Mouse (Mus musculus) cerebellum, adult 2 months (tissue): ENCODE data around the gene Msx1. TPM values are rescaled to one million over a fixed set of nuclear protein-coding genes. Genes with fewer than 3 reads are reported as not detected.

Experiments
- DNase-seq, 2 experiments: peaks; one replicate each; pipeline ENCODE4 v3.0.0; 2021
- H3K27ac ChIP-seq: fragments of 200-500 bp; 2 replicates; pipeline ENCODE4 v1.5.1; 2012; ENCODE audit warnings: low read length, control low read depth, inconsistent platforms; ENCODE audit not compliant: insufficient read depth
- H3K27me3 ChIP-seq: fragments of 200-500 bp; 2 replicates; pipeline ENCODE4 v1.6.1; 2012; ENCODE audit warnings: inconsistent platforms, mild to moderate bottlenecking, low read length, moderate library complexity; ENCODE audit not compliant: control insufficient read depth, insufficient read depth
- H3K4me1 ChIP-seq: fragments of 200-500 bp; 2 replicates; pipeline ENCODE4 v1.6.1; 2011; ENCODE audit warnings: low read length; ENCODE audit not compliant: control insufficient read depth, insufficient read depth
- H3K4me3 ChIP-seq: fragments of 200-500 bp; replicated peaks from 2 replicates; pipeline ENCODE3; 2011; ENCODE audit warnings: mild to moderate bottlenecking, low read depth, low read length, control low read depth; ENCODE audit not compliant: insufficient read depth
- CTCF ChIP-seq: fragments of 200-500 bp; IDR thresholded peaks from 2 replicates; pipeline ENCODE4 v1.5.1; 2011; ENCODE audit warnings: low read depth, mild to moderate bottlenecking, control low read depth, low read length, moderate library complexity, borderline replicate concordance; ENCODE audit not compliant: insufficient read depth
- POLR2A ChIP-seq: fragments of 200-500 bp; IDR thresholded peaks from 2 replicates; pipeline ENCODE4 v1.6.1; 2011; ENCODE audit warnings: low read length, control low read depth, borderline replicate concordance; ENCODE audit not compliant: insufficient read depth
- WGBS: fragments of 180-500 bp; shearing (Covaris S2); methylation state at CpG from one replicate; pipeline ENCODE4 v1.1.7; 2018; 5-methylcytosine and 5-hydroxymethylcytosine counted together
- polyA plus RNA-seq: library from polyadenylated mRNA; depleted of rRNA; stranded (reverse); fragments of >200 nt; gene quantifications from 2 replicates; pipeline ENCODE4 v1.2.3, GENCODE M21; 2012; rRNA removed

Gene Msx1
- polyA plus RNA-seq, 1 experiment, result 3.4 TPM

DNA sequence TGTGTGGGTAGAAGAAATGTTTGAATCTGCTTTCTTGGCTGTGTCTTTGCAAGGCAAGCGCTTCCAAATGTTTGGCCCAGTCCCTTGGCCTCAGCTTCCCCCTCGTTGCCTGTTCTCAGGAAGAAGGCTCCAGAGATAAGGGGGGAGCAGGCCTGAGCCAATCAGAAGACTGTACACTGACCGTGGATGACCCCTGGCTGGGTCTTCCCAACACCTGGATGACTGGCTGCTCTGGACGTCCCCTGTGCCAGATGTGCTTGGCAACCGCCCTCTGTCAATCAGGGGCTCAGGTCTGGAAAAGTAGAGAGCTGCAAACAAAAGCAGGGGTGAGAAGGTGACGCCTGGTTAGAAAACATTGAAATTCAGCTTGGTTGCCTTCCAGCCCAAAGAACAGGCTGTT, 27.1 kb downstream of the Msx1 start:
- TF ChIP-seq POLR2A, result no peak
- TF ChIP-seq CTCF, result no peak

GRCm38 (mm10) chr5:37796751-37797150, 27.6 kb downstream of the Msx1 start:
- H3K27me3 ChIP-seq, result no peaks in the 10 kb centered on the region; the same call in 1 of the 2 replicates
- WGBS, result 81% methylated on average over 5 of the region's 5 CpGs
- DNase-seq, result no peak
- no peaks in the 10 kb centered on the region for H3K4me1 ChIP-seq
- TF ChIP-seq CTCF, result no peak
- H3K4me3 ChIP-seq, result no peak overlapping the region
- no peak overlapping the region for H3K27ac ChIP-seq

More for the DNA sequence above, 27.1 kb downstream of the Msx1 start:
- DNase-seq, result no peak
- Histone ChIP-seq H3K27me3 (no peaks in the 10 kb centered on the region; the same call in 1 of the 2 replicates), H3K4me3 (no peak overlapping the region), H3K4me1 (no peaks in the 10 kb centered on the region), H3K27ac (no peak overlapping the region)
- 72% methylated on average over 6 of the region's 6 CpGs for WGBS

- TF ChIP-seq CTCF (no peak), POLR2A (no peak)
- Histone ChIP-seq H3K4me3 (no peak overlapping the region), H3K27me3 (no peaks in the 10 kb centered on the region; the same call in 1 of the 2 replicates), H3K27ac (no peak overlapping the region), H3K4me1 (no peaks in the 10 kb centered on the region)
- WGBS, result 45% methylated on average over 6 of the region's 6 CpGs
- no peak for DNase-seq
Measured at GRCm38 (mm10) chr5:37795691-37796090, 28.7 kb downstream of the Msx1 start.

GRCm38 (mm10) chr5:37792154-37792553, 32.2 kb downstream of the Msx1 start:
- Histone ChIP-seq H3K4me1 (no peaks in the 10 kb centered on the region), H3K27ac (no peak overlapping the region), H3K27me3 (no peaks in the 10 kb centered on the region), H3K4me3 (no peak overlapping the region)
- no peak for DNase-seq
- TF ChIP-seq CTCF, result no peak
- TF ChIP-seq POLR2A, result no peak
- WGBS, result 47% methylated on average over 5 of the region's 5 CpGs

GRCm38 (mm10) chr5:37784847-37785391, 39.5 kb downstream of the Msx1 start:
- H3K4me1 ChIP-seq, result no peaks in the 10 kb centered on the region
- H3K27ac ChIP-seq, result no peak overlapping the region
- no peak for TF ChIP-seq POLR2A
- TF ChIP-seq CTCF, result no peak
- no peak for DNase-seq
- WGBS, result 77% methylated on average over 9 of the region's 9 CpGs
- H3K4me3 ChIP-seq, result no peak overlapping the region
- no peaks in the 10 kb centered on the region; the same call in 1 of the 2 replicates for H3K27me3 ChIP-seq

- 14% methylated on average over 8 of the region's 8 CpGs for WGBS
- no peak for TF ChIP-seq POLR2A
- TF ChIP-seq CTCF, result no peak
- no peaks in the 10 kb centered on the region; the same call in 1 of the 2 replicates for H3K27me3 ChIP-seq
- DNase-seq, result no peak
- no peaks in the 10 kb centered on the region for H3K4me1 ChIP-seq
- H3K27ac ChIP-seq, result no peak overlapping the region
- H3K4me3 ChIP-seq, result no peak overlapping the region
Measured at GRCm38 (mm10) chr5:37783306-37783705, 41.1 kb downstream of the Msx1 start.

DNA sequence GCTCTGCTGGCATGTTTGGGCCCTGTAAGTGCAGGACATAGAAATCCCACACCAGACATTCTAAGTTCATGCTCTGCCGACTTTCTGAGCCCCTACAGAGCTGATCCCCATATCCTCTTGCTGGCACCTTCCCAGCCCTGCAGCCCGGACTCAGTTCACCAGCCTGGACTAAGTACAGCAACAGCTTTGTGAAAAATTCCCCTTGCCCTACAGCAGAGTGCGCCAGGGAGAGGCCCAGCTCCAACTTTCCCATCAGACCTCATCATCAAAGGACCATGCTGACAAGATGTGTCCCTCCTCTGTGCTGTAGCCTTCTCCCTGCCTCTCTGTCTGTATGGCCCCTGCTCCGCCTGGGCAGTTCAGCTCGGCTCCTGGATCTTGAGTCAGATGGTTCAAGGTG, 48.7 kb downstream of the Msx1 start:
- DNase-seq, result no peak
- Histone ChIP-seq H3K4me3 (no peak overlapping the region), H3K27me3 (no peaks in the 10 kb centered on the region), H3K4me1 (no peaks in the 10 kb centered on the region), H3K27ac (no peak overlapping the region)
- no peak for TF ChIP-seq CTCF
- no peak for TF ChIP-seq POLR2A
- 12% methylated on average over 5 of the region's 5 CpGs for WGBS

DNA sequence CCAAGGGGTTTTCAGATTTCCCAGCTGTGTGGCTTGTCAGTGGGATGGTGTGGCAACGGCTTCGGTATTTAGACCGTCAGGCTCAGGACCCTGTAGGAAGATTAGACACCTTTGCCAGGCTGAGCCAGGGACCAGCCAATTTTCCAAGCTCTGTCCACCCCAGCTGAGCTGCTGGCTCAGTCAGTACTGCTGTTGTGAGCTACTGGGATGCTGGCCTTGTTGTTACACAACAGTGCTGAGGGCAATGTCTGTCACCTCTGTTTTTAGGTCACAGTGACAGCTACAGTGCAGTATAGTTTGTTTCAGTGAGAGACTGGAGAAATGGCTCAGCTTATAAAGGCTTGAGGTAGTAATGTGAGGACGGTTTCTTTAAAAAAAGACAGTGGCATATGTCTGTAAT, 50.4 kb downstream of the Msx1 start:
- WGBS, result 44% methylated on average over 4 of the region's 4 CpGs
- no peak overlapping the region for H3K27ac ChIP-seq
- no peaks in the 10 kb centered on the region for H3K27me3 ChIP-seq
- DNase-seq, result no peak
- TF ChIP-seq POLR2A (no peak), CTCF (no peak)
- H3K4me1 ChIP-seq, result no peaks in the 10 kb centered on the region; the same call in 1 of the 2 replicates
- no peak overlapping the region for H3K4me3 ChIP-seq

DNA sequence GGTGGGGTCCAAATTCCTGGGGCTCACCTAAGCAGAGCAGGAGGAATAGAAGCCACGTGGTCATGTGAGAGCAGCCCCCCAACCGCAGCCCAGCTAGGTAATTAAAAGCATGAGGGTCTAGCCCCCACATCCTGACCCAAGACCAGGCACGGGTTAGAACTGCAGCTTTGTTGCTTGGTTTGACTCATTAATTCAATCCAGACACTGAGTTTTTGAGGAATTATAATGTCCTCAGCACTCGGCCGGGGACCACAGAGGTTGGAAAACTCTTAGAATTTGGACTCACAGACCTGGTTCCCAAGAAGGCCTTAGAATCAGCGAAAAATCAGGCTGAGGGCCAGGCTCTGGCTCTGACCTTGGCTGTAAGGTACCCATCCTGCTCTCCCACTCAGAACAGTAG, 53.5 kb downstream of the Msx1 start:
- H3K4me1 ChIP-seq, result no peaks in the 10 kb centered on the region; the same call in 1 of the 2 replicates
- H3K4me3 ChIP-seq, result no peak overlapping the region
- no peak for TF ChIP-seq CTCF
- no peak for TF ChIP-seq POLR2A
- DNase-seq, result no peak
- WGBS, result 81% methylated on average over 6 of the region's 6 CpGs
- no peaks in the 10 kb centered on the region for H3K27me3 ChIP-seq
- no peak overlapping the region for H3K27ac ChIP-seq

Other genes starting within 250 kb of the Msx1 start
- 1.6 and 1.8 TPM in 2 replicates for gene Stk32b, start 107.4 kb downstream of the Msx1 start, polyA plus RNA-seq
- gene Cytl1, start 89.1 kb downstream of the Msx1 start, polyA plus RNA-seq, result 1.2 TPM in 2 replicates
- gene Stx18, start 214.2 kb upstream of the Msx1 start, polyA plus RNA-seq, result 44.8 and 52.3 TPM in 2 replicates